Mouse (Mus musculus) limb, embryonic 12.5 days (tissue): ENCODE measurements at regions not wholly inside any gene's neighbourhood (a gene's known extent, or its start where the extent isn't known, plus 50 kb on each side); places are given as distances from the start of the nearest gene placed in this dataset.
A peak's percentile ranks its signal among the peaks of the same experiment; 100 is the strongest.

Experiments used
- ATAC-seq: fragments of 200-750 bp; cut with Nextera tagmentation; 2 replicates; pipeline ENCODE4 v1.8.0; 2017; ENCODE audit warnings: low read depth, moderate TSS enrichment; ENCODE audit not compliant: insufficient number of reproducible peaks, insufficient read depth, low FRiP score, low TSS enrichment
- H3K27ac ChIP-seq: fragments of 300-500 bp; sonication (generic); 2 replicates; pipeline ENCODE4 v1.5.1; 2016; ENCODE audit warnings: mild to moderate bottlenecking, moderate library complexity
- H3K27me3 ChIP-seq: fragments of 300-500 bp; sonication (generic); 2 replicates; pipeline ENCODE4 v1.6.1; 2016; ENCODE audit warnings: mild to moderate bottlenecking, moderate library complexity
- H3K36me3 ChIP-seq: fragments of 300-500 bp; sonication (generic); 2 replicates; pipeline ENCODE4 v1.6.1; 2016; ENCODE audit warnings: mild to moderate bottlenecking, moderate library complexity
- H3K4me1 ChIP-seq: fragments of 300-500 bp; sonication (generic); replicated peaks from 2 replicates; pipeline ENCODE4 v1.6.1; 2016
- H3K4me2 ChIP-seq: fragments of 300-500 bp; sonication (generic); 2 replicates; pipeline ENCODE4 v1.6.1; 2016; ENCODE audit warnings: mild to moderate bottlenecking, moderate library complexity
- H3K4me3 ChIP-seq: fragments of 300-500 bp; sonication (generic); replicated peaks from 2 replicates; pipeline ENCODE4 v1.5.1; 2016; ENCODE audit warnings: mild to moderate bottlenecking
- H3K9ac ChIP-seq: fragments of 300-500 bp; sonication (generic); replicated peaks from 2 replicates; pipeline ENCODE4 v1.6.1; 2016; ENCODE audit warnings: mild to moderate bottlenecking, moderate library complexity
- H3K9me3 ChIP-seq: fragments of 300-500 bp; sonication (generic); 2 replicates; pipeline ENCODE4 v1.6.1; 2016; ENCODE audit warnings: mild to moderate bottlenecking, moderate library complexity
- WGBS: fragments of 180-500 bp; shearing (Covaris S2); methylation state at CpG from one replicate; pipeline ENCODE4 v1.1.7; 2016; 5-methylcytosine and 5-hydroxymethylcytosine counted together

DNA sequence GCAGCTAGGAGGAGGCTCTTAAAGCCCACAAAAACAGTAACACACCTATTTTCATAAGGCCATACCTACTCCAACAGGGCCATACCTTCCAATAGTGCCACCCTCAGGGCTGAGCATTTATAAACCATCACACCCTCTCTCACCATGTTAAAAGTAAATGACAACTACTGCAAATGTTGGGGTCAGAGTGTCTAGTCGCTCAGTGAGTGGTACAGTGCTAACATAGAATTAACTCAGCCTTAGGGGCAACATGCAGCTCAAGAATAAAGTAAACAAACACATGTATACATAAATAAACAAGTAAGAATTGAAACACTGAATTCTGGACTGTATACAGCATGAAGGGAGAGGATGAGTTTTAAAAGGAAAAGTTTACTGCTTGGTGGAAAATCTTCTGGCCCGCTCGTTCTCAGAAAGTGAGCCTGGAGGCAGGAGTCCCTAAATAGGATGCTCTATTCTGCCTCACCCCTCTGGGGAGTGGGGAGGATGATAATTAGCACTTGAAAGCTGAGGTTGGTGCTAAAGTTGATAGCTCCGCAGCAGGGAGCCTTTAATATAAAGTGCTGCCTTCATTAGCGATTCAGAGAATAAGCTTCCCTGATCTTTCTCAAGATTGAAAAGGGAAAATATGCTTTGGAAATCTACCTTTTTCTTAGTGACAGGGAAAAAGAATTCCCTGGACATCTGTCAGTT is 1508.4 kb upstream of the Got2 start:
- no peaks in the 10 kb centered on the region for H3K27me3 ChIP-seq
- 21% methylated on average over 5 of the region's 5 CpGs for WGBS

DNA sequence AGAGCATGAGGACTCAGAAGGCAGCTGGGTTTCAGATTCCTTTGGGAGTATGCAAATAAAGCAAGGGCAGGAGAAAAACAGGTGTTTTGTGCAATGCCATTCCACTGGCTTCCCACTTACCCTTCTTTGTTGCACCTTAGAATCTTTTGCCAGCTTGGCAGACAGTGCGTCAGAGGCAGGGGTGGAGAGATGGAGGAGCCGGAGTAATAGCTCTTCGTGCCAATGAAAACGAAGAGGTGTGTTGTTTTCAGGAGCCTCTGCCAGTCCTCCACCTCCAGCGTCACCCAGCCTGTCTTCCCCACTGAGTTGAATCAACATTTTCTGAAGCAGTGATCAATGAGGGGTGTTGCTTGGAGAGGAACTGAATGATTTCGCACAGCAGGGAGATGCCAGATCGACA is 1501.3 kb upstream of the Got2 start:
- peak; percentile 49; the same call in 1 of the 2 replicates for ATAC-seq

More for the DNA sequence above, 1508.4 kb upstream of the Got2 start:
- Histone ChIP-seq H3K27ac (no peak overlapping the region), H3K9me3 (no peaks in the 10 kb centered on the region), H3K36me3 (no peaks in the 10 kb centered on the region), H3K4me1 (0 out of 2 replicates have a peak, but pooled peaks cover 5% of the 10 kb centered on the region), H3K9ac (no peak overlapping the region), H3K4me3 (no peak overlapping the region), H3K4me2 (no peak overlapping the region)
- no peak for ATAC-seq

DNA sequence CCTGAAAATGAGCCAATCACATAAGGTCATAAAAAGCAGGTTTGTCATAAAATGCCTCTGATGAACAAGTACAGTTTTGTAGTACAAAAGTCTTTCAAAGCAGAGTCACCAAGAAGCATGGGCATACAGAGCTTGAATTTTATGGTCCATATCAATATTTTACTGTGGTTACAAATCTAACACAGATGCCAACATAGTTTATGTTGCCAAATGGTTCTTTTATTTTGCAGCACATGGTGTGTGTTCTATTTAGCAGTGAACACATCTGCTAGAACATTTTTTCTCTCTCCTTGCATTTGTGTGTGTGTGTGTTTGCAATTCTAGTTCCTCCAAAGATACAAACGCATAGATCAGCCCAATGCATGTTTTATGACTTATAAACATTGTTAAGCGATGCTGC is 1500.8 kb upstream of the Got2 start:
- Histone ChIP-seq H3K4me1 (peaks cover 17% of the 10 kb centered on the region), H3K27ac (0 out of 2 replicates have a peak overlapping the region, but pooled peaks have one; percentile 41), H3K4me2 (peak overlapping the region; percentile 39), H3K4me3 (no peak overlapping the region), H3K9ac (no peak overlapping the region), H3K9me3 (no peaks in the 10 kb centered on the region), H3K36me3 (no peaks in the 10 kb centered on the region), H3K27me3 (no peaks in the 10 kb centered on the region)
- 13% methylated on average over 2 of the region's 2 CpGs for WGBS
- ATAC-seq = peak; percentile 84

More for the DNA sequence above, 1501.3 kb upstream of the Got2 start:
- no peak overlapping the region for H3K9ac ChIP-seq
- 0 out of 2 replicates have a peak overlapping the region, but pooled peaks have one; percentile 41 for H3K27ac ChIP-seq
- H3K4me1 ChIP-seq = peaks cover 17% of the 10 kb centered on the region
- peak overlapping the region; percentile 39 for H3K4me2 ChIP-seq
- H3K4me3 ChIP-seq = no peak overlapping the region
- no peaks in the 10 kb centered on the region for H3K36me3 ChIP-seq
- WGBS = 5% methylated on average over 7 of the region's 7 CpGs
- no peaks in the 10 kb centered on the region for H3K27me3 ChIP-seq
- no peaks in the 10 kb centered on the region for H3K9me3 ChIP-seq

DNA sequence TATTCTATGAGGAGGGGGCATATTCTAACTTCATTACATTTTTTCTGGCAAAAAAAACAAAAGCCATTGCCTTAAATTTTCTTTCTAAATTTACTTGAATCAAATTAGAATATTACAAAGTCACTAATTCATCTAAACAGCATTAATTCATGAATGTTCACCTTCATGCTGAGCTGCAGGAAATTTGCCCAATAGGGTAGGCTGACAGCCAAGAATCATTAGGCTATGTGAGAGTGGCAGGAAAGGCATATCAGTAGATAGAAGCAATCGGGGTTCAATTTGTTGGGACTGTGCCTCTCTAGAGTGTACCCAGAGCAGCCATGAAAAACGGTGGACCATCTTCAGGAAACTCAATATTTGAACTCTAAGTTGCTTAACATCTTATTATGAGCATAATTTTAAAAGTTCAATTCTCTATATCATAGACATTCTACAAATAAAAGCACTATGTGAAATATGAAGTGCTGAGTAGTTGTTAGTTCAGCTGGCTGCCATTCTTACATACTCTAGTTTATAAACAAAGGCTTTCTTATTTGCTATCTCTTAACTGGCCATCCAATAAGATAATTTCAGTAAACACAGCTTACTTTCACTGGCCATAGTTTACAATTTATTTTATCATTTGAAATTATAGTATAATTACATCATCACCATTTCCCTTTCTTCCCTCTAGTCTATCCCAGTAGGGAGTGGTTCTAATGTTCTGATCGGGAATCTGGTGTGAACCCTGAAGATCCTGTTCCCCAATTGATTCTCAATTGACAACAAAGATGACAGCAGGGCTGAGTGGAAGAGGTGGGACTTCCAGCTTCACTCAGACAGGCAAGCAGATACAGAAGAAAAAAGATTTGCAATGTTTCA is 1486.8 kb upstream of the Got2 start:
- Histone ChIP-seq H3K27me3 (no peaks in the 10 kb centered on the region), H3K27ac (no peak overlapping the region), H3K36me3 (no peaks in the 10 kb centered on the region), H3K4me2 (no peak overlapping the region), H3K4me3 (no peak overlapping the region), H3K9me3 (no peaks in the 10 kb centered on the region), H3K4me1 (no peaks in the 10 kb centered on the region), H3K9ac (no peak overlapping the region)
- no peak for ATAC-seq
- WGBS = 85% methylated on average over 3 of the region's 3 CpGs

DNA sequence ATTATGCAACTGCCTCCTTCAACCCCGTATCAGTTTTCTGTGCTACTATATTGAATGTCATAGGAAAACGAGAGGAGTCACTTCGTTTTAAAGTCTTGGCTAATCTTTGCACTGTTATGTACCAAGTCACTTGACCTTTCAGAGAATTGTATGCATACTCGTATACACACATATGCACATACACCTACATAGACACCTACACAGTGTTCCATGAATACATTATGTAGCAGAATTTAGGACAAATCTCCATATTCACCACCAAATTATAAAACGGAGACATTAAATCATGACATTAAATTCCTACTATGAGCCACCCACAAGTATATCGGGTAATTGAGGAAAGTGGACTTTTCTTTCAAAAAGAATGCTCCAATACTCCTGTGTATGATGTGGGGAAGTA is 1458.3 kb upstream of the Got2 start:
- Histone ChIP-seq H3K4me2 (no peak overlapping the region), H3K4me3 (no peak overlapping the region), H3K4me1 (no peaks in the 10 kb centered on the region), H3K36me3 (no peaks in the 10 kb centered on the region), H3K27ac (no peak overlapping the region), H3K9ac (no peak overlapping the region), H3K9me3 (no peaks in the 10 kb centered on the region), H3K27me3 (no peaks in the 10 kb centered on the region)
- no peak for ATAC-seq
- WGBS = 87% methylated on average over 6 of the region's 6 CpGs

DNA sequence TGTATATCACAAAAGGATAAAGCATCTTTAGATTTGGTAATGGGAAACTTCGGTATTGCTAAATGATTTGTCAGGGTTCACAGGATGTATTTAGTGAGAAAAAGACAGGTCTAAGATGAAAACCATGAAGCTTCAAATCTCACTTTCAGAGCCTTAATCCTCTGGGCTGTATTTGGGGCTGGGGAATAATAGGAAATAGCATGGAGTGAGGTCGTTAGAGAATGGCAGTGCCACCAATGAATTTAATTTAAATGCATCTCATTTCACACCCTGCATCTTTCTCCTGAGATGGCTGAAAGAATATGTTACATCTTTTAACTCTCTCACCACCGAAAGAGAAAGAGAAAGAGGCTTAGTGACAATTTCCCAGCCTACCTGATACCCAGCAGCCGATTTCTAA is 1427.2 kb upstream of the Got2 start:
- Histone ChIP-seq H3K36me3 (no peaks in the 10 kb centered on the region), H3K27ac (no peak overlapping the region), H3K9me3 (no peaks in the 10 kb centered on the region), H3K27me3 (no peaks in the 10 kb centered on the region), H3K4me3 (no peak overlapping the region), H3K9ac (no peak overlapping the region), H3K4me1 (no peaks in the 10 kb centered on the region), H3K4me2 (no peak overlapping the region)
- 63% methylated on average over 4 of the region's 4 CpGs for WGBS
- no peak for ATAC-seq

DNA sequence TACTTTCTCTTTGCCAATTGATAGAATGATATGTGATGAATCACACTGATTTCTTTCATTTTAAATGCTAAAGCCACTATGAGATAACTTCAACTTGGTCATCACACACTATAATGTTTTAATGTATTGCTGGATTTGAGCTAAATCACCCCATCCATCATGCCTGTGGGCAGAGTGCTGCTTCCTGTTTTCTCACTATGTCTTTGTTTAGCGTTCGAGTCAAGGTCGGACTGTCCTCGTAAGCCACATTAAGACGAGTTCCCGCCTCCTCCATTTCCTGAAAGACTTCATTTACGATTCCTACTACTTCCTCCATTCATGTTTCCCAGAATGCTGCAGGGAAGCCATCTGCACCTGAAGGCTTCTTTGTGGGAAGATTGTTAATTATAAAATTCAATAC is 1420.0 kb upstream of the Got2 start:
- Histone ChIP-seq H3K9me3 (0 out of 2 replicates have a peak, but pooled peaks cover 2% of the 10 kb centered on the region), H3K27me3 (no peaks in the 10 kb centered on the region), H3K27ac (no peak overlapping the region), H3K4me2 (no peak overlapping the region), H3K4me3 (no peak overlapping the region), H3K9ac (no peak overlapping the region), H3K4me1 (no peaks in the 10 kb centered on the region), H3K36me3 (no peaks in the 10 kb centered on the region)
- ATAC-seq = no peak
- WGBS = 59% methylated on average over 7 of the region's 7 CpGs

DNA sequence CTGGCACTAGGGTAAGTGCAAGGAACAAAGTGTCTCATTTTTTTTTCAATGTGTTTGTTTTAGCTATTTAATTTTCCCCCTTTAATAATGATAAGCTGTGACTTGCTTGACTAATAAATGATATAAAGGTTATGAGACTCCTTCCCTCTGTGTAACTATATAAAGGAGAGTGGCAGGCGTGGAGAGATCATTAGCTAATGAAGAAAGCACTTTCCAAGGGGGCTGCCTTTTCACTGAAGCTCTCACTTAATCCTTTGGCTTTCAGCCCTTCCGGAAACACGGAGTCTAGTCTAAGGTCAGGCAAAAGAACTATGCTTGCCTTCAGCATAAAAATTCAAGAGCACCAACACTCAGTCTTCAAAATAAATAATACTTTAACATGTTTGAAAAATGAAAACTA is 1382.2 kb upstream of the Got2 start:
- H3K9ac ChIP-seq = no peak overlapping the region
- H3K36me3 ChIP-seq = no peaks in the 10 kb centered on the region
- H3K4me1 ChIP-seq = peaks cover 8% of the 10 kb centered on the region
- 52% methylated on average over 3 of the region's 3 CpGs for WGBS
- no peak overlapping the region for H3K27ac ChIP-seq
- no peak overlapping the region for H3K4me2 ChIP-seq
- H3K27me3 ChIP-seq = no peaks in the 10 kb centered on the region
- ATAC-seq = no peak
- no peaks in the 10 kb centered on the region for H3K9me3 ChIP-seq
- no peak overlapping the region for H3K4me3 ChIP-seq

DNA sequence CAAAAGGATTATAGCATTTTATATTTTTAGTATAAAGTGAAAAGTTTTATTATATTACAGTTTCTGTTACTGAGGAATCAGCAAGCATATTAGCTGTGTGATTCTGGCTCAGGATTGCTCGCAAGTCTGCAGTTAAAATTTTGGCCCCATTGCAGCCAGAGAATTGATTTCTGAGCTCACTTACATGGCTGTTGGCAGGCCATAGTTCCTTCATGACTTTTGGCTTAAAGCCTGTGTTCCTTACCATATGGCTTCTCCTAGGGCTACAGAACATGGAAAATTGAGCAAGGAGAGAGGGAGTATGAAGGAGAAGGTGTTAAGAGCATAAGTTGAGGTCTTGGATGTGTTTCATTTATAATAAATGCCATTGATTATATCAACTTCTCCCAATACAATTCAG is 1372.6 kb upstream of the Got2 start:
- WGBS = 84% methylated on average over 1 of the region's 1 CpGs
- ATAC-seq = no peak

DNA sequence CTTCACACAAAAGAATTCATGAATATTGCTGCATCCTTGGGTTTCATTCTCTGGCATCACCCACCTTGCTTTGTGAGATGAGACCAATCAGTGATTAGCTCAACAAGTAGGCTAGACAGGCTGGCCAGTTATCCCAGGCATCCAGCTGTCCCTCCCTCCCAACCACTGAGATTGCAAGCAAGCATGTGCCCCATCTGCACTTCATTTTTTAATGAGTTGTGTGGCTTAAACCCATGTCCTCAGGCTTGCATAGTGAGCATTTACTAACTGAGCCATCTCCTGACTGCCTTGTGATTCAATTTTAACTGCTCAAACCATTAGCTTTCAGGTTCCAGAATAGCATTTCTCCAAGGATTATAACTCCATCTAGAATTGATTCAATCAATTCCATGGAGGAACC is 1365.8 kb upstream of the Got2 start:
- ATAC-seq = no peak
- no peaks in the 10 kb centered on the region for H3K36me3 ChIP-seq
- H3K27ac ChIP-seq = no peak overlapping the region
- H3K9ac ChIP-seq = no peak overlapping the region
- no peak overlapping the region for H3K4me3 ChIP-seq
- H3K4me1 ChIP-seq = peaks cover 10% of the 10 kb centered on the region; the same call in 1 of the 2 replicates
- no peak overlapping the region for H3K4me2 ChIP-seq
- 0 out of 2 replicates have a peak, but pooled peaks cover 3% of the 10 kb centered on the region for H3K27me3 ChIP-seq
- H3K9me3 ChIP-seq = 0 out of 2 replicates have a peak, but pooled peaks cover 2% of the 10 kb centered on the region

More for the DNA sequence above, 1372.6 kb upstream of the Got2 start:
- Histone ChIP-seq H3K9ac (no peak overlapping the region), H3K27ac (no peak overlapping the region), H3K36me3 (no peaks in the 10 kb centered on the region), H3K9me3 (0 out of 2 replicates have a peak, but pooled peaks cover 2% of the 10 kb centered on the region), H3K4me1 (no peaks in the 10 kb centered on the region), H3K4me3 (no peak overlapping the region), H3K4me2 (no peak overlapping the region), H3K27me3 (no peaks in the 10 kb centered on the region)

DNA sequence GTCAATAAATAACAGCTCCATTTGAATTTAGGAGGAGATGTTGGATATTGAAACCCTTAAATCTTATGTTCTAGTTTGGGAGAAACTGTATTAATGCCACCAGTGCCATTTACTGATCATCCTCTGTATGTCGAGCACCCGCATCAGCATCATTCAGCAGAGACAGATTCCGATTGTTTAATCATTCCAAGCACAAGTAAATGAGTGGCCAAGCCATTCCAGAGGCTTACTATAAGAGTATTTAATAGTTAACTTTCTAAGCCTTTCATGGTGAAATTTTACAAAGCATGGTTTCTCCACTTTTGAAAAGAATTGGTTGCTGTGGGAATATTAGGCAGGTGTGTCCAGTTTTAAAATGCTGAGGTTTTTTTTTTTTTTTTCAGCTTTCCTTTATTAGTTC is 1363.9 kb upstream of the Got2 start:
- Histone ChIP-seq H3K4me1 (peaks cover 10% of the 10 kb centered on the region; the same call in 1 of the 2 replicates), H3K27me3 (0 out of 2 replicates have a peak, but pooled peaks cover 3% of the 10 kb centered on the region), H3K4me2 (no peak overlapping the region), H3K27ac (no peak overlapping the region), H3K9me3 (0 out of 2 replicates have a peak, but pooled peaks cover 2% of the 10 kb centered on the region), H3K9ac (no peak overlapping the region), H3K4me3 (no peak overlapping the region), H3K36me3 (no peaks in the 10 kb centered on the region)
- WGBS = 70% methylated on average over 3 of the region's 3 CpGs
- no peak for ATAC-seq
